Mouse (Mus musculus): ENCODE data around the gene Ippk.

GRCm38 (mm10) chr13:49428042-49428675, 7.1 kb downstream of the Ippk start:
- TF ChIP-seq POLR2A (IDR thresholded peaks at IDR 0.05; ENCODE audit: borderline replicate concordance, insufficient read depth, low read length): no peak
- no peak for TF ChIP-seq CTCF (IDR thresholded peaks at IDR 0.05; ENCODE audit: borderline replicate concordance, insufficient read depth, low read depth, low read length)
